Mouse (Mus musculus): ENCODE data around the gene Cldn22. TPM values are rescaled to one million over a fixed set of nuclear protein-coding genes. Genes with fewer than 3 reads are reported as not detected.
"Not testable (repeated sequence)": the region's sequence is repeated elsewhere in the genome, so short reads cannot be mapped to it uniquely, and the experiment has no call there.

The Cldn22 gene
- total RNA-seq (2021): 1 to 10 TPM; 3.6 to 4.1 TPM
- long read RNA-seq, partial matches to known transcripts: 0 of 2 reads
- long read RNA-seq, other reads (novel, unspliced or antisense): 0 of 2 reads

DNA sequence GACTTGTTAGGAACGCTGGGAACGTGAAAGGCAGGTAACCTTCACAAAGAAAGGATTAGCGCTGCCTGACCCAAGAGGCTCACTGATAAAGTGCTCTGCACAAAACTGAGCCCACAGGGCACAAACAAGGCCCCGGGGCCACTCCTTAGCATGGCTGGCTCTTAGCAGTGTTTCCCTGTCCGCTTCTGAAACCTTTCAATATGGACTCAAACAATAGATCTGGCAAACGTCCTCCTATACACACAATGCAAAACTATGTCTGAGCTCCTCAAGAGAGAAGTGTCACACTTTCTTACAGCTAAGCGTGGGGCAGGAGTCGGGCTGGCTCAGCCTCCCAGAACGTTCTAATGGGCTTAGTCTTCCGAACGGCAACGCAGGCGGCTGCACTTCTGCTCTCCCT, at the start of gene Cldn22:
Gene Cldn22, plus strand, starts transcription at position 301 of the 400 bp plus-strand sequence.
- DNase-seq (ENCODE audit: low spot score in 2 of 2): no peak

DNA sequence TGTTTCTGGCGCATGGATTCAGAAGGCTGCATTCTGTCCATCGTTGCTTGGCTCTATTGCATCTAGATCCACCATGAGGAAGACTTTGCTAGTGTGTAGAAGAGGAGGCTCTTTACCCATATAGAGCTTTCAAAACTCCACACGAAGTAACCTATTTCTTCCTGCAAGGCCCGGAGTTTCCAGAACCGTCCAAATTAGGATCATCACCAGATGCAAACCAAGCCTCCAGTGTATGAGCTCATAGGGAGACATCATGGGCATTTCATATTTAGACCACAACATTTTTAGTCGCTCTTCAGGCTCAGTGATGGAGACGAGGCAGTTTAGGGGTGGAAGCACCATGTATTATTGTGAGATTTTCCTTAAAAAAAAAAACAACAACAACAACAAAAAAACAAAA, 46.9 kb upstream of the Cldn22 start:
- DNase-seq (ENCODE audit: low spot score in 2 of 2): no peak

DNA sequence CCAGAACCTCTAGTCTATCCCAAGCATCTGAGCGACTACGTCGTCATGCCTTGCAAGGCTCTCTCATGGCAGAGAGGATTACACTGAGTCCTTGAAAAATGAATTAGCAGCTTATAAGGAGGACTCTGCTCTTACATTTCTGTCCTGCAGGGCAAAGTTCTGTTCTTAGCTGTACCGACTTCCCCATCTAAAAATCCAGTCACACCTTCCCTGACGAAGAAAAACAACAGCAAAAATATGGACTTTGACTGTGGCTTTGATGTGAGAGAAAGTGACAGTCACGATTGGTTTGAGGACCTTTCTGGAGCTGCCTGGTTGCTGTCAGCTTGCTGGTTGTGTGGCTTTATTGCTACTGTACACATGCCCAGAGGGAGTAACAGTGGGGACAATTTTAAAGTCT, 44.7 kb upstream of the Cldn22 start:
- DNase-seq (ENCODE audit: low spot score in 2 of 2): no peak

DNA sequence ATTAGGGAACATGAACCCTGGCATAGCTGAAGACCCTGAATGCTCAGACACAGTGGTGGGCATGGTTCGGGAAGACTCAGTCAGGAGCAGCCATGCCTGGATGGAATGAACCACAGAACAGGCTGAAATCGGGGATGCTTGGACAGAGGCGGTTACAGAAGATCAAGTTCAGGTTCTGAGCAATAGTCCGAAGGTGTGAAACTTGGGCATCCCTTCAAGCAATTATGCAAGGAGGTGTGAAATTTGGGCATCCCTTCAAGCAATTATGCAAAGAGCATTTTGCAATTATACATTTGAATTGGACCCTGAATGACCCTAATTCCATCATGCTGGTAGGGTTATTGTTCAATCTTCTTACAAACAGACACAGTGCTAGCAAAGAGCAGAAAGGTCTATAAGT, 42.4 kb upstream of the Cldn22 start:
- DNase-seq (ENCODE audit: low spot score in 2 of 2): no peak

DNA sequence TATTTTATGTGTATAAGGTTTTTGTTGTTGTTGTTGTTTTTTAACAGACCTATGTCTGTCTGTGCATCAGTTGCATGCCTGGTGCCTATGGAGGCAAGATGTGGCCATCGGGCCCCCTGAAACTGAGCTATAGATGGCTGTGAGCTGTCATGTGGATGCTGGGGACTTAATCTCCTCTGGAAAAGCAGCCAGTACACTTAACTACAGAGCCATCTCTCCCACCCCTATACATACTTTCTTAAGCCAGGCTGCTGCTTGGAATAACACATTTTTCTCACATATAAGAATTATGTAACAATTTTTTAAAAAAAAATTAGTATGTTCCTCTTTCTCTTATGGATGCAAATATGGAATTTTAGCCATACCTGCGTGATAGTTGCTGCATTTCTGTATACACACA, 40.7 kb upstream of the Cldn22 start:
- DNase-seq (ENCODE audit: low spot score in 2 of 2): no peak

DNA sequence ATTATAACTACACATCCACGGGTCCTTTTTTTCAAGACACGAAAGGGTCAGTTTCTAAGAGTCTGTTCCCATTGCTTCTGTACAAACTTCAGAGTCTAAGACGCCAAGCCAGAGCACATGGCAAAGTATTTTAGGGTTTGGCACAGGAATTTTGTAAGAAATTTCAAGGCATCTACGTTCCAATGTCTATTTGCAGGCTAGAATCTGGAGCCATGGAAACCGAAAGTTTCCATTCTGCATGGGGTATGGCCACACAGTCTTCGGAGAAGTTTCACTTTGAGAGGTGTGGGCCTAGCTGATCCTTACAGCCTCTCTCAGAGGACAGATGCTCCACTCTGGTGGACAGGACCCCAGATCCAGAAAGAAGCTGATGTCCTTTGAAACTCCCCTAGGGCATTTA, 40.3 kb upstream of the Cldn22 start:
- DNase-seq (ENCODE audit: low spot score in 2 of 2): peak in 1 of 2 experiments; percentile 34

DNA sequence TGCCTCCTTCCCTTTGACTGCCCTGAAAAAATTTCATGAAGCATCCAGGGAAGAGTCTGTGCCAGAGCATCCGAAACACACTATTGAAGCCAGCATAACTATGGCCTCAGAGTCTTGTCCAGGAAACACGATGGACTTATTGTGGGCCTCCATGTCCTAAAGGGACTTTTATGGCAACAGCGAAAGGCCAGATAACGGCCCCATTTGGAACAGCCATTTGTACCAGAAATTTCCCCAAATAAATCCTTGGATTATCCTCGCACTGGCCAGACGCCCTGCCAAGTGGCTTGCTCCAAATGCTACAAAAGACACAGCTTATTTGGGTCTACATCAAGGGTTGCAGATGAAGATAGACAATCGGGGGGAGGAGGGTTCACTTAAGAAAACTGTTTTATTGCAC, 39.8 kb upstream of the Cldn22 start:
- no peak for DNase-seq (ENCODE audit: low spot score in 2 of 2)

DNA sequence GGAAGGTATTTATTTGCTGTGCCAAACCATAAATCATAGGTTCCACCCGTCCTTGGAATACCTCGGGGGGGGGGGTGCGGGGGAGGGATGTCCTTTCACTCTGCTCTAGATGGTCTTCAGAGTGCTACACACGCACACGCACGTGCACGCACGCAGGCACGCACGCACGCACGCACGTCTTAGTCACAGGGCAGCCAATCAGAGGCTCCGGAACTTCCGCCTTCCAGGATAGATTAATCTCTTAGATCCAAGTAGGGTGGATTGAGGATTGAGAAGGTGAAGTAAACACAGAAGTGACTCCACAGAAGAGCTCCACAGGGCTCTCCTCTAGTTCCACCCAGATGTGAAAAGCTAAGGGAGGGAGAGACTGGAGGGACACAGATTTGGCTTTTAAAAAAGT, 38.0 kb upstream of the Cldn22 start:
- no peak for DNase-seq (ENCODE audit: low spot score in 2 of 2)

DNA sequence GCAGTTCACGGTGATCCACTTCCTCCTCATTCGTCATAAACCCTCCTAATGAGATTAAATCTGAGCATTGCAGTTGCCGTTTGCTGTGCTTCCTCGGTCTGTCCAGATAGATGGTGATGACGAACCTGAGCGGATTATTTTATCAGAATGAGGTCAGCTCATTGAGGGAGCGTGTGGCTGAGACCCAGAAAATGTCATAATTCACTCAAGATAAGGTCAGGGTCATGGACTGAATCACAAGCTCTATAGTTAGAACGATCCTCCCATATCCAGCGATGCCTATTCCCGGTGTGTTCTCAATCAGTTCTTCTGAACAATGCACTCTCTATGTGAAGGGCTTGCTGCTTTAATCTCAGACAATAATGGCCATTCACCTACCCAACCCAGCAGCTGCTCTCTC, 36.6 kb upstream of the Cldn22 start:
- DNase-seq (ENCODE audit: low spot score in 2 of 2): no peak

DNA sequence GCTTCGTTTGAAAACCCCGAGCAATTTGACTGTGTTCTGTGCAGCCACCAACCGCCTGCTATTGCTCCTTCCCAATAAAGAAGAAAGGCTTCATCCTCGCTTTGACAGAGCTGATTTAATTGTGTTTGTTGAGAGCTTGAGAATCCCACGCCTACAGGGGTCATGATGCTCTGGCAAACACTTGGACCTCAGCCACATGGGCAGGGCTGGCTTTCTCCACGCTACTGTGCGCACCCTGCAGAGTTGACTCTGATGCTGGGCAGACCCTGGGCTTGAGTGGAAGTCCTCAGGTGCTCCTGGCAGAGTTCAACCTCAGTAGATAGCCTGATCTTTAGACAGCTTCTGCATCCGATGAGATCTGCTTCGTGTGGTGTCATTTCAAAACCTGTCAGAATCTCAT, 32.3 kb upstream of the Cldn22 start:
- no peak for DNase-seq (ENCODE audit: low spot score in 2 of 2)

DNA sequence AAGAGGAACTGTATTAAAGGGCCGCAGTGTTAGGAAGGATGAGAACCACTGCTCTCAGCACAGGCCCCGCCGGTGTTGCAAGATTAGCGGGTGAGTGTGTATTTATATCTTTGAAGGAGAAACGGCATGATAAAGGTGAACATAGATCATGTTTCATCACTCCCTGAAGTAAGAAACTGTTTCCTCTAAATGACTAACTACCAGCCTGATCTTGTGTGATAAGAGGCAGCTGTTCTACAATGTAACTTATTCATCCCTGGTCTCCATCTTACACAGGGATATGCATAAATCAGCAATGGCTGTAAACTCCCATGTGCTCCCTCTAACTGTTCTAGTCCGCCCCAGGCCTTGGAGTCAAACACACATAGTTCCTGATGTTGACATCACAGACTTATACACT, 24.8 kb upstream of the Cldn22 start:
- no peak for DNase-seq (ENCODE audit: low spot score in 2 of 2)

DNA sequence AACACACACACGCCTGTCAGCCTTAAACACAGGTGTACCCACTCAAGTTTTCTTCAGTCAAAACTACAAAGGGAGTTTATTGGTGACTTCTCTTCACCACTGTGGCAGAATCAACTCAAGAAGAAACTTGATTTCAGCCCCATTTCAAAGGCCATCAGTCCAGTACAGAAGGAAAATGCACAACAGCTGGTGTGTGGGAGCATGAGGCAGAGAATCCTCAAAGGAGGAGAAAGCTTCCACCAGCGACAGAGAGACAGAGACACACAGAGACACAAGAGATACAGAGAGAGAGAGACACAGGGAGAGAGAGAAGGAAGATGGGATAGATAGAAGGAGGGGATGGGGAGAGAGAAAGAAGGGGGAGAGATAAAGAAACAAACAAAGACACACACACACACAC, 21.9 kb upstream of the Cldn22 start:
- DNase-seq (ENCODE audit: low spot score in 2 of 2): no peak

DNA sequence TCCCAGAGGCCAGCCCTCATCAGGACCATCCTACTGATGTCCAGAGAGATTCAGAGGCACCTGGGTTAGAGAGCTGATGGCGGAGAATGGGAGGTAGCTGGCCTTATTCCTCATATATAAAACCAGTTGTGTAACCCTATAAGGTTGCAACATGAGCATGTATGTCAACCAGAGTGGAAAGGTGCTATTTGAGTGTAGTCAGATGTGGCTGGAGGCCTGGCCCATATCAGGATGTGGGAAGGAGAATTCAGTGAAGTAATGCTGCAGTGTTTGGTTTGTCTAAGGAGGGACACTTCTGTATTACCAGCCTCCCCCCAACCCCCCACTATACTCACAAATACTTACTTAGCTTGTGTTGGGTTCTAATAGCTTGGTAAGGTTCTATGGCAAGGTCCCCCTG, 20.0 kb upstream of the Cldn22 start:
- no peak for DNase-seq (ENCODE audit: low spot score in 2 of 2)

DNA sequence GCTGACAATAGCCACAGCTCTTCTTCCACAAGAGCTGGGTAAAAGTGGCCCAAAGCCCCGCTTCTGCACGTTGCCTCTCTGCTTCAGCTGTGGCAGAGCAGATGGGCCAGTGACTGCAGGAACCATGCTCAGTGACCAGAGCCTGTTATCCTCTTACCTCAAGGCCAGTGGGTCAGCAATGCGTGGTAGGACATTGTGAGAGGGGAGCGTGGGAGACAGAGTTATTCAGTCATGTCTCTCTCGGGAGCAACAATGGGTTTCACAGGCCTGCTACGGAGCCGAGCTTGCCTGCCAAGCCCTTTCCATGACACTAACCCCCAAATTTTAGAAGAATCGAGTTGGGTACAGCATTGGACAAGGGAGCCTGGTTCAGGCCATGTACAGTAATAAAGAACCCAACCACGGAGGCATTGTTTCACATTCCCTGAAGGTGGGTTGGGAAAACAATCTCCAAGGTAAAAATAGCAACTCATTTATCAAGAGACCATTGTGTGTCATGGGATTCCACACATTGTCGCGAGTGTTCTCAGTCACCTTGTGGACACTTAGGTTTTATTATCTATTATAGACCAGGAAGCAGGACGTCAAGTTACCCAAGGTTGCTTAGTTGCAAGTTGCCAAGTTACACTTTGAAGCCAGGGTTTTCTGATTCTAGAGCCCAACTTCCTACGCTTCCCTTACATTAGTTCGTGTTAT, 14.2 kb upstream of the Cldn22 start:
- no peak for DNase-seq (ENCODE audit: low spot score in 2 of 2)

DNA sequence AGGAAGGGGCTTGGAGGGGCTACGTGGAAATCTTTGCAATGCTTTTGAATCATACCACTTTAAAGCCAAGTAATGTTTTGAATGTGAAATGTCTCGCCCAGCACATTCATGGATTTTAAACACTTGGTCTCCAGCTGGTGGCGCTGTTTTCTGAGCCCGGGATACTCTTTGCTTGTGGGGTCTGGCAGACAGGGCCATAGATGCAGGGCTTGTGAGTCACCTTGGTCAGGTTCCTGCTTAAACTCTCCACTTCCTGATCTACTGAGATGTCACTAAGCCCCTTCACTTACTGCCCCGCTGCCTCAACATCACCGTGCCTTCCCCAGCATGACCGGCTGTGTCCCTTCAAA, 13.6 kb upstream of the Cldn22 start:
- no peak for DNase-seq (ENCODE audit: low spot score in 2 of 2)

DNA sequence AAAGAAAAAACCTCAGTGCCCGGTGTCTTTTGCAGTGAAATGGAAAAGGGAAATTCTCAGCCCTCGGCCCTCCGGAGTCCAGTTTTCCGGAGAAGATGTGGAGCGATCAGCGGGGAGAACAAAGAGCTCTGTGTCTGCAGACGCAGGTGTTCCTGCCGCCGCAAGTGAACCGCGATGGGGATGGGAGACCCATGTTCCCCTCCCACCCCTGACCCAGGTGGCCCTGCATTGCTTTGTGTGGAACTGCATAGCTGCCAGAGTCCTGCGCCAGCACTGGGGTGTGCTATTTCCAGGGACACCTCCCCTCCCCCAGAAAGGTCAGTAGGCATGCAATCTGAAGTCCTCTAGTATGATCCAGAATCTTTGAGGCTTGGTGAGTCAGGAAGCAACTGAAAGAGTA, 13.1 kb upstream of the Cldn22 start:
- no peak for DNase-seq (ENCODE audit: low spot score in 2 of 2)

DNA sequence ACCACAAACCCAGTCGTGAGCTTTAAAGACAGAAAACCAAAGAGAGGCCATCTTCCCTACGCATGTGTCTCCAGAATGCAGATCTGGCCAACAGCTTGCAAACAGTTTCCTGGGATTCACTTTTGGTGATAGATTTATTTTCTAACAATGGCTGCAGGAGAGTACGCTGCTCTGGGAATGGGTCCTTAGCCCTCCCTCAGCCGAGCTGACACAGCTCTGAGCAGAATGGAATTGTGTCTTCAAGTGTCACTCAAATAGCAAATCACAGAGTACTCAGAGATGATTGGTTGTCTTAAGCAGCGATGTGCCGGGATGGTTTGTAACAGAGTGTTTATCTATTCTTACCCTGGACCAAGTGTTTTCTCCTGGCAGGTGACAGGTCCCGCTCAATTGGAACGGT, 5.2 kb upstream of the Cldn22 start:
- no peak for DNase-seq (ENCODE audit: low spot score in 2 of 2)

DNA sequence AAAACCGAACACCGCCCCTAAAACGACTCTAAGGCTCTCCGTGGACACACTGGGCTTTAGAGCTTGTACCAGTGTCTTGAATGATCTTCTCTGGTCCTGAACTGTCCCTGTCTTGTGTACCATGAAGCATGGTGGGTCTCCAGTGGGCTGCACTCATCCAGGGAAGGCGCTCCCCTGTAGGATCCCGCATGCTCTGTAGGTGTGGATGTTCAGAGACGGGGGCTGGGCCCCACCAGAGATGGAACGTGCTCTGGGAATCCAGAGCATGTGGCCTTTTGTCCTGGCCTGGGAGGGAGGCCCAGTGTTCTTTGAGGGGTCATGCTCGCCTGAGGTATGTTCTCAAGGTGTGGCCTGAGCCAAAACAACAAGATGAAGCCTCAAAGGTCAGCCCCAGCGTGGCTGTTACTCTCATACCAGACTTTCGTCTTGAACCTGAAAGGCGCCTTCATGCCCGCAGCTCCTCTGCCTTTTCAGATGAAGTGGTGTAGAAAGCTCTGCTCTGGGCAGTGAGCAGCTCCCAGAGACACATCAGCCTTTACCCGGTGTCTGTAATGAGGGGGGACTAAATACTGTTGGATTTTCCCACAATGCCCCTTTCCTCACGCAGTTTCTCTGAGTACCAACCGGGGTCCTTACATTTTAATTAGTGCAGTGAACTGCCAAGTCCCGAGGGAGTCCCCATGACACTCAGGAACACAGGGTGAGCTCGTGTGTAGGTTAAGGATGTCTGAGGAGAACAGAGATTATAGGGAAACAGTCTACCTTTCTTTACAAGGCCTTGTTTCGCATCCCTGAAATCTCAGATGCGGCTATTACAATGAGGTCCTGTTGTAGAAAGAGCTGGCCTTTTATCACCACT, 3.1 kb upstream of the Cldn22 start:
- DNase-seq (ENCODE audit: low spot score in 2 of 2): no peak

DNA sequence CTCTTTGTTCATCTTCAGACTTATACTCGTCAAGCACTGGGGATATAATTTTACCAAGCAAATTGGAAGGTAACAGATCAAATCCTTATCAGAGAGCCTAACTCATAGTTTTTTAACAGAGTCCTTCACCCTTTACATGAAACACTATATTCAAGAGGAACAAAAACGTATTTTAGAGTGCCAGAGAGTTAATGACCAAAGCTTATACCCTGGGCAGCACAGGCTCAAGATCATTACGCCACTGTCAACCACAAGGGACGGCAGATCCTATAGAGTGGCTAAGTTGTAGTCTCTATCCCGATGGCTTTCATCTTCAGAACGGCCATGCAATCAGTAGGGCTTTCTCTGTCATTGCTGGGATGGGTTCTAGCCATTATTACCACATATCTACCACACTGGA, 2.4 kb upstream of the Cldn22 start, which contains the start of gene Cldn24:
Gene Cldn24, plus strand, starts transcription at position 301 of the 400 bp plus-strand sequence.
- no peak for DNase-seq (ENCODE audit: low spot score in 2 of 2)

DNA sequence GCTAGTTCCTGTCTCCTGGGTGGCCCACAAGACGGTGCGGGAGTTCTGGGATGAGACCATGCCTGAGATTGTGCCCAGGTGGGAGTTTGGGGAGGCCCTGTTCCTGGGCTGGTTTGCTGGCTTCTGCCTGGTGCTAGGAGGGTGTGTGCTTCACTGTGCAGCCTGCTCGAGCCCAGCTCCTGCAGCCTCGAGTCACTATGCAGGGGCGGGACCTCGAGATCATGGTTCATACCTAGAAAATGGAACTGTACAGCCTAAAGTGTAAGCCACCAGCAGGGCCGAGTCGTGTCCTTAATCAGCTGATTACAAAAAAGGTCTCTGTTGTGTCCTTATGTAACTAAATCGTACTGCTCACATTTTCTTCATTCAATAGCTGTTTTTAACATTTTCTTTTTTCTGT, 1.7 kb upstream of the Cldn22 start:
- DNase-seq (ENCODE audit: low spot score in 2 of 2): not testable (repeated sequence)

DNA sequence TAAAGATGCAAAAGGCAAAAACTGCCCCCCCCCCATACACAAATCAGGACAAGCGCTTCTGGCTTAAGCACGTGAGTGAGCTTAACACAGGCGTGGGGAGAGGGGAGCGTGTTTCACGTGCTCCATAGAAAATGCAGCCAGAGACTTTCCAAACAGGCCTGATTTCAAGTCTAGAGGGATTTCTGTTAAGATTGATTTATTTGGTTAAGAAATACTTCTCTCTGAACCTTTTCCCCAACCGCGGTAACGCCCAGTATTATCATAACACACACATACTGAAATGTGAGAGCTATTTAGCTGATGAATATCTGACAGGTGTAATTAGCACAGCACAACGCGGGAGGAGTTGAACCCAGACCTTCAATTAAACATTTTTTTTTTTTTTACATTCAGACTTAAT, 505 bp upstream of the Cldn22 start:
- no peak for DNase-seq (ENCODE audit: low spot score in 2 of 2)

DNA sequence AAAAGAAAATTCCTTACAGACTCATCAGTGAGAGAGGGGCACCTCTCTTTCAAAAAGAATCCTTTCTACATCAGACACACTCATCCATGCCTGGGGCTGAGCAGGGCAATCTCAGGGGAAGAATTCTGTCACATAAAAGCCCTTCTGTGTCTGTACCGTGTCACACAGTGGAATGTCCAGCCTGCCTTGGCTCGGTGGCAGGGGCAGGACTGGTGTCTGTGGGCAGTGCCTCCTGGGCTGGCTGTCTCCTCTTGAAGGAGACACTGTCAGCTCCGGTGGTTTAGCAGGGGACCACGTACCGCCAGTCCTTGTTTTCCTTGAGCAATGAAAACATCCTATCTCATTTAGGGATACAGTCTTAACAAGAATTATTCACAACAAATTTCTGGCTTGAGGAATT, 1.3 kb downstream of the Cldn22 start:
- DNase-seq (ENCODE audit: low spot score in 2 of 2): no peak

DNA sequence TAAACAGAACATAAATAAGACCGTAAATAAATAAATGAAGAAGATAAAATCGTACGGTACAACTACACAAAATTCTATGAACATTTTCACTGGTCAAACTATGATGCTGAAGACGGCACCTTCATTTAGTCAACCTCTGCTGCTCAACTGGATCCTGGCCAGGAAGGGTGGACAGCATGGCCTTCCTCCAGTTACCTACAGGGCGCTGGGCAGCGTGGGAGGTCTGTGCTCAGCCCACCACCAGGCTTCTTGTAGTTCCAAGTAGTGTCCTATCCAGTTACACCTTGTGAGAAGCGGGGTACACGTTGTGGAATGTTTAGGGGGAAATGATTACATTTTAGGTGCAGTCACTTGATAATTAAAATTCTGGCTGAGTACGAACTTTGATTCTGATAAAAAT, 2.6 kb downstream of the Cldn22 start:
- DNase-seq (ENCODE audit: low spot score in 2 of 2): no peak

Data from layer of hippocampus, adult 18-20 months (tissue).